Mouse (Mus musculus) thymus, adult 2 months (tissue): ENCODE measurements around the gene Robo1.

Experiments
- CTCF ChIP-seq: fragments of 200-500 bp; IDR thresholded peaks from 2 replicates; pipeline ENCODE4 v1.5.1; 2012; ENCODE audit warnings: mild to moderate bottlenecking, control low read depth, low read length, moderate library complexity, borderline replicate concordance; ENCODE audit not compliant: control insufficient read depth, poor library complexity, insufficient read depth; ENCODE audit errors: extremely low read depth
- POLR2A ChIP-seq: fragments of 200-500 bp; IDR thresholded peaks from 2 replicates; pipeline ENCODE4 v1.6.1; 2012; ENCODE audit warnings: mild to moderate bottlenecking, low read length, control low read depth, moderate library complexity; ENCODE audit not compliant: control insufficient read depth, poor library complexity, insufficient read depth; ENCODE audit errors: extremely low read depth

DNA sequence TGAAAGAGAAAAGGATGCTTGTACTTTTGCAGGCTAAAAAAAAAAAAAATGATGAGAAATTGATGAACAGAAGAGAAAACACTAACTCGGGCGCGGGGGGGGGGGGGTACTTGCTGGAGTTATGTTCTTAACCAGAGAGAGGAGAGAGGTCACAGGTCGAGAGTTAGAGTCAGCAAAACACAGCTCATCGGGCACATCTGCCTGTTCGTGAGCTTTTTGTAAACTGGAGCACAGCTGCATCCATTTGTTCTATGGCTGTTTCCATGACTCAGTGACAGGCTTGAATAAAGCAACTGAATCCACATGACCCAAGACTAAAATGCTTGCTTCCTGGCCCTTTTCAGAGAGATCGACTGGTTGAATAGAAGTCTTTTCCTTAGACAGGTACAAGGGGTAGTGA, 325.7 kb downstream of the Robo1 start:
- TF ChIP-seq POLR2A = no peak
- TF ChIP-seq CTCF = no peak
